Mouse (Mus musculus) limb, embryonic 11.5 days (tissue): ENCODE results near the gene Olfr466. TPM values are rescaled to one million over a fixed set of nuclear protein-coding genes. Genes with fewer than 3 reads are reported as not detected.

Experiments used
- ATAC-seq: fragments of 200-750 bp; cut with Nextera tagmentation; 2 replicates; pipeline ENCODE4 v1.8.0; 2017; ENCODE audit warnings: low read depth; ENCODE audit not compliant: insufficient number of reproducible peaks, low FRiP score, low TSS enrichment
- DNase-seq: peaks from one replicate; pipeline ENCODE4 v3.0.0-alpha.2; 2015; ENCODE audit warnings: low spot score
- H3K27ac ChIP-seq: fragments of 300-500 bp; sonication (generic); replicated peaks from 2 replicates; pipeline ENCODE4 v1.5.1; 2014; ENCODE audit warnings: low read depth, mild to moderate bottlenecking, low read length
- H3K27me3 ChIP-seq: fragments of 300-500 bp; sonication (generic); 2 replicates; pipeline ENCODE4 v1.6.1; 2014; ENCODE audit warnings: mild to moderate bottlenecking, low read length, mixed read lengths; ENCODE audit not compliant: control insufficient read depth, insufficient read depth
- H3K36me3 ChIP-seq: fragments of 300-500 bp; sonication (generic); 2 replicates; pipeline ENCODE4 v1.6.1; 2014; ENCODE audit warnings: mild to moderate bottlenecking, low read length, moderate library complexity, mixed read lengths; ENCODE audit not compliant: control insufficient read depth, insufficient read depth
- H3K4me1 ChIP-seq: fragments of 300-500 bp; sonication (generic); 2 replicates; pipeline ENCODE4 v1.6.1; 2014; ENCODE audit warnings: low read length, mixed read lengths; ENCODE audit not compliant: control insufficient read depth, insufficient read depth
- H3K4me2 ChIP-seq: fragments of 300-500 bp; sonication (generic); 2 replicates; pipeline ENCODE4 v1.6.1; 2014; ENCODE audit warnings: low read depth, mild to moderate bottlenecking, moderate library complexity; ENCODE audit not compliant: severe bottlenecking
- H3K4me3 ChIP-seq: fragments of 300-500 bp; sonication (generic); 2 replicates; pipeline ENCODE4 v1.5.1; 2014; ENCODE audit warnings: low read depth, low read length
- H3K9ac ChIP-seq: fragments of 300-500 bp; sonication (generic); 2 replicates; pipeline ENCODE4 v1.6.1; 2014; ENCODE audit warnings: mild to moderate bottlenecking, low read length
- H3K9me3 ChIP-seq: fragments of 300-500 bp; sonication (generic); 2 replicates; pipeline ENCODE4 v1.6.1; 2016; ENCODE audit warnings: low read length; ENCODE audit not compliant: control insufficient read depth
- WGBS: fragments of 180-500 bp; shearing (Covaris S2); extraction: QIAGEN DNeasy Blood & Tissue Kit; methylation state at CpG from one replicate; pipeline ENCODE4 v1.1.7; 2014; 5-methylcytosine and 5-hydroxymethylcytosine counted together
- polyA plus RNA-seq: library from polyadenylated mRNA; unstranded; fragments of >200 nt; fragmentation: Nextera tagmentation; extraction: Ambion mirVana; gene quantifications from 2 replicates; pipeline ENCODE4 v1.2.1, GENCODE M21; 2014

The Olfr466 gene
- polyA plus RNA-seq, 1 experiment from 2014 or later = not detected

- Histone ChIP-seq H3K4me3 (no peak overlapping the region), H3K4me1 (no peaks in the 10 kb centered on the region), H3K27me3 (no peaks in the 10 kb centered on the region), H3K4me2 (no peak overlapping the region), H3K9me3 (no peaks in the 10 kb centered on the region), H3K9ac (no peak overlapping the region), H3K36me3 (no peaks in the 10 kb centered on the region), H3K27ac (no peak overlapping the region)
- no peak for DNase-seq
- WGBS = 65% methylated on average over 3 of the region's 3 CpGs
- ATAC-seq = no peak
Observed at GRCm38 (mm10) chr13:65127063-65127847, 22.8 kb upstream of the Olfr466 start.

DNA sequence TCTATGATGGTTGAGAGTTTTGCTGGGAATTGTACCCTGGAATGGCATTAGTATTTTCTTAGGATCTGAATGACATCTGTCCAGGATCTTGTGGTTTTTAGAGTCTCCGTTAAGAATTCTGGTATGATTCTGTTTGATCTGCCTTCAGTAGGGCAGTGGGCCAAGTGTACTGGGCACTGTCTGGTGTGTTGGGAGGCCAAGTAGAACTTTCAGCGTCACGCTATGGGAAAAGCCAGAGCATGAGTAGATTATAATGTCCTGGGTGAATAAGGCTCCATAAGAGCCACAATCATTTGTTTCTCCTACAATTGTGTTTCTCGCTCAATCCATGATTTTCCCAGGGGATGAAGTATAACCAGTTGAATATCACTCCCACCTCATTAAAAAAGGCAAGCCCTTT is 12.3 kb upstream of the Olfr466 start, which contains the start of gene Olfr465-ps1:
Gene Olfr465-ps1 (plus strand): TSS at position 301 of the 400 bp plus-strand sequence.
- Histone ChIP-seq H3K9me3 (no peaks in the 10 kb centered on the region), H3K9ac (no peak within 1 kb of the TSS), H3K36me3 (no peaks in the 10 kb centered on the region), H3K27me3 (no peaks in the 10 kb centered on the region), H3K27ac (no peak within 1 kb of the TSS), H3K4me3 (no peak within 1 kb of the TSS), H3K4me2 (no peak within 1 kb of the TSS), H3K4me1 (no peaks in the 10 kb centered on the region)
- no peak for ATAC-seq
- DNase-seq = no peak
- WGBS = 83% methylated on average over 4 of the region's 4 CpGs

DNA sequence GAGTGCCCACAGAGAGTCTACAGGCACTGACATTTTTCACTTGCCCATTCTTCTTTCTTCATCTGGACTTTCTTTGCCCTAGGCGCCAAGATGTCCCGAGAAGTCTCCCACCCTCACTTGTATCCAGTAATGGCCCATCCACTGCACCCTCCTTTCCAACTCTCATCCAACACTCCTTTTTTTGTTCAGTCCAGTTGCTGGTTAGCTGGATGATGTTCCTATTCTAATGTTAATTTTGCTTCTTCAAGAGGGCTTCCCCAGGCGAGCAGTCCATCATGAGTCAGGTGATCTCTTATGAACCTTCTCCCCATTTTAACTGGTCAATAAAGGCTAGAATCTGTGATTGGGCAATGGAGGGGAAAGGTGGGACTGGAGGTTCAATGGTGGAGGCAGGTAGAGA is 24.1 kb downstream of the Olfr466 start:
- Histone ChIP-seq H3K9me3 (no peaks in the 10 kb centered on the region), H3K9ac (no peak overlapping the region), H3K4me1 (no peaks in the 10 kb centered on the region), H3K4me3 (no peak overlapping the region), H3K27ac (no peak overlapping the region), H3K36me3 (no peaks in the 10 kb centered on the region), H3K4me2 (no peak overlapping the region), H3K27me3 (no peaks in the 10 kb centered on the region)
- DNase-seq = no peak
- WGBS = 85% methylated on average over 3 of the region's 3 CpGs
- ATAC-seq = no peak

DNA sequence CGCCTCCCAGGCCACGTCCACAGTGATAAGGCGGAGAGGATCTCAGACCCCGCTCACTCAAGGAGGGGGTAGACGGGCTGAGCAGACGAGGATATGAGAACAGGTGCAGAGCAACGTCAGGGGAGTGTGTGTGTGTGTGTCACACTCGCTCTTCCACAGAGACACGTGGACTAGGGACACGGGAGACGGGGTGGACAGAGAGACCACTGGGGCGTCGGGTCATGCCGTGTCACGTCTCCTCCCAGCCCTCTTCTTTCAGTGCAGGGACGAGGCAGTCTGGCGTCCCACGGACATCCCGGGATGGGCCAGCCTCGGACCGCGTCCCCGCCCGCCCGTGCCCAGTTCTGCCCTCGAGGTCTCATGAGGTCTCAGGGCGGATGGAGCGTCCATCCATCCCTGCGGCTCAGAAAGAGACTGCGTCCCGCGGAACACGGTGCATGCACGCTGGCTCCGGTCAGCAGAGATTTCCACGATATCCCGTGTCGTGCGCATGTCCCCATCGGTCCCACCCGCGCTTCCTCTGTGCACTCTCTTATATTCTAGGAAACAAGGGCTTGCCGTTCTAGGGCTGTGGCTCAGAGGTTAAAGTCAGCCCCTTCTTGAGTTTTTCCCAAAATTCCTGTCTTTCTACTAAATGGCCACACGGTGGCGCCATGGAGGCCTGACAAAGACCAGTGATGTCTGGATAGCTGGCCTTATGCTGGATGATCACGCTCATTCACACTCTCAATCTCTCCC is 25.9 kb downstream of the Olfr466 start:
- no peaks in the 10 kb centered on the region for H3K27me3 ChIP-seq
- peak; percentile 56 for DNase-seq
- no peaks in the 10 kb centered on the region for H3K9me3 ChIP-seq
- ATAC-seq = peak; percentile 39; the same call in 1 of the 2 replicates
- no peak overlapping the region for H3K4me3 ChIP-seq
- H3K27ac ChIP-seq = no peak overlapping the region
- no peaks in the 10 kb centered on the region for H3K36me3 ChIP-seq
- H3K4me2 ChIP-seq = peak overlapping the region; percentile 30; the same call in 1 of the 2 replicates
- no peaks in the 10 kb centered on the region for H3K4me1 ChIP-seq
- 24% methylated on average over 44 of the region's 46 CpGs for WGBS
- no peak overlapping the region for H3K9ac ChIP-seq

GRCm38 (mm10) chr13:65176472-65177091 is 26.5 kb downstream of the Olfr466 start:
- no peak for DNase-seq
- 54% methylated on average over 15 of the region's 15 CpGs for WGBS

DNA sequence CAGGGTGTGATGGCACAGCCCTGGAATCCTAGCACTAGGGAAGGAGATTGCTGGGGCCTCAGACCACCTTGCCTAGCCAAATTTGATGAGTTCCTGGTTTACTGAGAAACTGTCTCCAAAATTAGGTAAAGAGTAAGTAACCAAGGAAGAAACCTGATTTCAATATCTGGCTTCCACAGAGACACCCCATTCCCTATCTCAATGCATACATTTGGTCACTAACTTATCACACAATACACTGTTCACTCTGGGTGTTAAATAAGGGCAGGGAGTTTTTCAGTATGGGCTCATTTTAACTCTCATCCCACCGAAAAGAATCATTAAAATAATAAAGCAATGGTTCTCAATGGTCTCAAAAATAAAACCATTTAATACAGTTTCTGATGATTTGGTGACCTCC is 50.6 kb downstream of the Olfr466 start:
- H3K4me3 ChIP-seq = no peak overlapping the region
- peaks cover 3% of the 10 kb centered on the region; the same call in 1 of the 2 replicates for H3K9me3 ChIP-seq
- H3K27ac ChIP-seq = no peak overlapping the region
- WGBS = 89% methylated on average over 1 of the region's 1 CpGs
- no peak overlapping the region for H3K4me2 ChIP-seq
- no peaks in the 10 kb centered on the region for H3K36me3 ChIP-seq
- no peaks in the 10 kb centered on the region for H3K27me3 ChIP-seq
- no peak overlapping the region for H3K9ac ChIP-seq
- no peaks in the 10 kb centered on the region for H3K4me1 ChIP-seq
- ATAC-seq = no peak
- no peak for DNase-seq

More at GRCm38 (mm10) chr13:65176472-65177091, 26.5 kb downstream of the Olfr466 start:
- Histone ChIP-seq H3K4me2 (no peak overlapping the region), H3K9me3 (no peaks in the 10 kb centered on the region), H3K36me3 (no peaks in the 10 kb centered on the region), H3K27me3 (no peaks in the 10 kb centered on the region), H3K9ac (no peak overlapping the region), H3K4me1 (no peaks in the 10 kb centered on the region), H3K27ac (no peak overlapping the region), H3K4me3 (no peak overlapping the region)
- ATAC-seq = no peak

Other genes starting within 250 kb of the Olfr466 start
- 0.35 and 0.41 TPM in 2 replicates for gene Cntnap3, start 246.3 kb upstream of the Olfr466 start, polyA plus RNA-seq
- not detected in 2 replicates for gene Spata31, start 232.8 kb upstream of the Olfr466 start, polyA plus RNA-seq
- not detected in 2 replicates for gene Spata31d1c, start 117.2 kb upstream of the Olfr466 start, polyA plus RNA-seq
- not detected in 2 replicates for gene Prss47, start 97.5 kb upstream of the Olfr466 start, polyA plus RNA-seq
- 49.3 and 53.6 TPM in 2 replicates for gene Mfsd14b, start 37.3 kb upstream of the Olfr466 start, polyA plus RNA-seq
- not detected in 2 replicates for gene Olfr465-ps1, start 12.2 kb upstream of the Olfr466 start, polyA plus RNA-seq
- gene Nlrp4f, start 55.7 kb downstream of the Olfr466 start, polyA plus RNA-seq = 0.40 TPM in 1 of 2 replicates, not detected in the other
- not detected in 2 replicates for gene Gm10775, start 109.3 kb downstream of the Olfr466 start, polyA plus RNA-seq
- 19.7 and 23.0 TPM in 2 replicates for gene Zfp369, start 128.6 kb downstream of the Olfr466 start, polyA plus RNA-seq